Mouse (Mus musculus): ENCODE data around the gene Lpgat1.
A peak's percentile ranks its signal among the peaks of the same experiment; 100 is the strongest.

The Lpgat1 gene

DNA sequence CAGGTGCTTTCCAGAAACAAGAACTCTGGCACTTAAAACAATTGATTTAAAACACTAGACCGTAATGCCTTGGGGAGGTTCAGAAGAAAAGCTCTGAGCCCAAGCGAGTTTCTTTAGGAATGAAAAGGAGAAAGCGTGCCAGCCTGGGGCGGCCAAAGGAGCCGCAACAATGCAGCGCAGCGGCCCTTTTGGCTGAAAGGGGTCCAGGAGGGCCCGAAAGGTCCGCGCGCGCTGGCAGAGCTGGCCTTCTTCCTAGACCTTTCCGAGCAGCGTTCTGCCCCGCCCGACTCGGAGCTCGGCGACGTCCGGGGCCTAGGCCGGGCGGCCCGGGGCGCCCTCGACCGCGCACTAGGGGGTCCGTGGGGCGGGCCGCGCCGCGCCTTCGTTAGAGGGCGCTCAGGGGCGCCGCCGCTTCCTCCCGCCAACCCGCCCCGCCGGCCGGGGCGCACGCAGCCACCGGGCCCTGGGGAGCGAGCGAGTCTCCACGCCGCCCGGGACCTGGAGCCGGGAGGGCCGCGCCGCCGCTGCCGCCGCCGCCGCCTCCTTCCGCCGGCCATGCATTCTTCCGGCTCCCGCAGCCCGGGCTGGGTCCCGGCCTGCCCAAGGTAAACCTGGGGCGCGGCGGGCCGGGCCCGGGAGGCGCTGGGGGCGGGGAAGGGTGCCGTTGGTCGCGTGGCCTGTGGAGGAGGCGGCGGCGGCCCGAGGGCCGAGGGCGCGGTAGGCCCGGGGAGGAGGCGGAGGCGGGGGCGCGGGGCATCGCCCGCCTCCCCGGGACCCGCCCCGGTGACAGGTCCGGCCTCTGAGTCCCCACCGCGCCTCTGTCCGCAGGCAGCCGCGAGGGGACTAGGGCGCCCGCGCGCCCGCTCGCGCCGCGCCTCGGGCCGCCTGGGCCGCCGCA lies at the start of gene Lpgat1:
Gene Lpgat1, plus strand, starts transcription at position 234 of the 898 bp plus-strand sequence.
- peak; percentile 56 for DNase-seq (ENCODE audit: low spot score)

DNA sequence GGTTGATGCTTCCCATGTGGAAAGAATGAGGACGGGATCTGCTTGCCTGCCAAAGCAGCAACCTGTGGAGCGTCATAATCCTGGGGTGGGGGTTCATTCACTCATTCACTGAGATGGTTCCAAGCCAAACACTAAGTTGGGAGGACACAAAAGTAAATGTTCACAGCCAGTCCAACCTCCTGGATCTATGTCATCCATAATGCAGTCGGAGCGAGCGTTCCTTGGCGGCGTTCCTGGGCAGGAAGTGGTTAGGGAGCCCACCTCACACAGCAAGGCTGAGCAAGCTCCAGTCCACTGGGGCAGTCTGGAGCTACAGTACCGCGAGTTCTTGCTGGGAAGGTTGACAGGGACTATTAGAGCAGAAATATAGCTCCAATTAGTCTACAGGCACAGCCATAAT lies 49.6 kb upstream of the Lpgat1 start:
- no peak for DNase-seq (ENCODE audit: low spot score)

DNA sequence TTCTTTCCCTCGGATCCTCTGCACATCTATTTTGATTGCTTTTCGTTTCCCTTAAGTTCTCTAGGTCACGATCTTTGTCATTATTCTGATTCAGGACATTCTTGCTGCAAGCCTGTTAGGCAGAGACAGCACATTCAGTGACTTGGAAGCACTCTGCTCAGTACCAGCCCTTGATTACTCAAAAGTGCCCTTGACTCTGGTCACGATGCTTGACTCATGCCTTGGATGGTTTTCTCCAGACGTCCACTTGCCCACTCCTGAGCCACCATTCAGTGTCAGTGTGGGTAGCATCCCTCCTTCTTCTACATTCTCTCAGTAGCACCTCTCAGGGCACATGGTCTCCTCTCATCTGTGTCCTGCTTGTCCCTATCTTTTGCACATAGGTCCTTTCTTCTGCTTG lies 43.6 kb upstream of the Lpgat1 start:
- DNase-seq (ENCODE audit: low spot score), result no peak

DNA sequence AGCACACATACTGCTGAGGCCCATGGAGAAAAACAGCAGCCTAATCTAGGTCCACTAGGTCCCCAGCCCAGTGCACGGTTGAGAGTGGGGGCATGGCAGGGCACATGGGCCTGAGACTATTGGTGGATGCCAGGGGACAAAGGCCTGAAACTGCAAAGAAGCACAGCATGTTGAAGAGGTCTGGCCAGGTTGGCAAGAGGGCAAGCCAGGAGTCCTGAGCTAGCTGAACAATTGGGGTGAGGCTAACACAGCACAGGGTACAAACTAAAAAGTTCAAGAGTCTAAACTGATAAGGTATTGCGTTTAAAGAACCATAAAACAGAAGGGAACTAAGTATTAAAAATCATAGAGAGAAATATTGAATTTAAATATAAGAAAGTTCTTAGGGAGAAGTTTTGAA lies 36.0 kb upstream of the Lpgat1 start:
- no peak for DNase-seq (ENCODE audit: low spot score)

DNA sequence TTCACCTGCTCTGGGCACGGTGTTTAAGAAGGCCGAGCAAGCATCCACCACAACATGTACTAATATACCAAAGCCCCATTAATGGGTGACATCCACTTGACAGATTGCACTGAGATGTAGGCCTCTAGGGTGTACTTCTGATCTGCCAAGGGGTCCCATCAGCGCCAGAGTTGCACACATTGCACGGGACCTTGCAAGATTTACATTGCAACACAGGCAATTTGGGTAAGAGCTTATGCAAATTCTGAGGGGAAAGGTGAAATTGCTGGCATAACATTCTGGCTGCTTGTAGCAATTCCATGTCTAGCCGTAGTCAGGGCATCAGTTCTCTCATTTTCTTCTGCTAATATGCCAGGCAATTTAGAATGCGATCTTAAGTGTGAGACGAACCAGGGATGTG lies 30.1 kb upstream of the Lpgat1 start:
- no peak for DNase-seq (ENCODE audit: low spot score)

DNA sequence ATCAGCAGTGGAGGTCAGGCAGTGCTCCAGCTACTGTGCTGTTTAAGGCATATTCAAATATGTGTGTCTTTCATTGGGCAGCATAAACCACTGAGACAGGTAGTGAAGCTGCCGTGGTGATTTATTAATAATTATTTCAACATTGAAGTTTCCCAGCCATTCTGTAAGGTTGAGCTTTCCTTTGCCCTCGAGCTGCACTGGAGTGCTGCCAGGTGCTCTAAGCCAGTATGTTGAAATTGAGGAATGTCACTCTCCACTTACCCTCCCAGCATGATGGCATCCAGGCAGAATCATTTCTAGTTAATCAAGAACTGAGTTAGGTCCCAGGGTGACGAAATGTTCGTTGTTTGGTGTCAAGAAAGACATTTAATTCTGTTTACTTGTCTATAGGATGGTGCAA lies 24.4 kb upstream of the Lpgat1 start:
- no peak for DNase-seq (ENCODE audit: low spot score)

DNA sequence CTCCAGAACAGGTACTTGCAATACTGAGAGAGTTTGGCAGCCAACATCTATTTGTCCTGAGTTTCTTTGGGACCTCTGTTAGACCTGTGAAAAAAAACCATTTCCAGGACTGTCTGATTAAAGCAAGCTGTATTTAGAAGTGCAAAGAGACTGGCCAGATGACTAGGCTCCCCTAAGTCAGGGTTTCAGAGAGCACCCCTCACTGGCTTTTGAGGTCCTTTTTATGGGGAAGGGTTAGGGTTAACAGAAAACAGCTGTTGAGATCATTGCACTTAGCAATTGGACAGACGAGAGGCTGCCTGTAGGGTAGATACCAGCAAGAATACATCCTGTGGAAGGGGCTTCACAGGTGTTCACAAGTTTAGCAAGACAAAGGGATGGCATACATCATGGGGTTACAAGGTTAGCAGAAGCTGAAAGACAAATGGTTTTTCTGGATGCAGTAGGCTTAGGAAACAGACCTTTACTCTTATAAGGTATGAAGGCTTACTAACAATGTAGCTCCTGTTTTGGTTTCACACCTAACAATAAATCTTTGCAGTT lies 19.3 kb upstream of the Lpgat1 start:
- no peak for DNase-seq (ENCODE audit: low spot score)

DNA sequence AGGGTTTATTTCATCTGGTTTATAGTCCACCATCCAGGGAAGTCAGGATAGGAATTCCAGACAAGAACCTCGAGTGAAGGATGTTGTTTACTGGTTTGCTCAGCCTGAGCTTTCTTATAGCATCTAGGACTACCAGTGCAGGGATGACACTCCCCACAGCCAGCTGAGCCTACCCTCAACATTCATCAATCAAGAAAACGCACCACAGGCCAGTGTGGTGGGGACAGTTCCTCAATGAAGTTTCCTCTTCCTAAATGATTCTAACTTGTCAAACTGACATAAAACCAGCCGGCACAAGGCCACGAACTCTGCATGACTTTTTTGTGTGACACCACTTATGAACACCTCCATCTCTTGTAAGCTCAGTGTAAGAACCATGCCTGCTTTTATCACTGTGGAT lies 13.1 kb upstream of the Lpgat1 start:
- DNase-seq (ENCODE audit: low spot score), result no peak

DNA sequence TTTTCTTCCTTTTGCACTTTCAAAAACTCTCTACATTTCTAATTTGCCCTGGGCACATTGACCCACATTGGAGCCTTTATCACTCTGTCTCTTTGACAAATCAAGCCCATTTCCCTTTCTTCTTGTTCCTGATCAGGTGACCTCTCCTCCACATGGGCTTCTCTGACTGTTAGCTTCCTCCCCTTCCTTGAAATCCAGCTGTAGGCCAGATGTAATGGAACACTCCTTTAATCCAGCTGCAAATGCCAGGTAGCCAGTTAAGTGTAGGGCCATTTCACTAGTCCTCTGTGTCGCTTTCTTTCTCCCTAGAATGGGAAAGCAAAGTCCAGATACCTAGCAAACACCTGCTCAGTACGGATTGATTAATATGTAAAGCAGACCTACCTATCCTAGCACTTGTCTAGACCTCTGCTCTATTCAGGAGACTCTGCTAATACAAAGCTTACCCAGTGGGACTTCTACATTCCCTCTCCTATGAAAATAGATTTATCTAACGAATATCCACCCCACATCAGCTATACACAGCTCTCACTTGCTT lies 11.0 kb upstream of the Lpgat1 start:
- DNase-seq (ENCODE audit: low spot score), result no peak

DNA sequence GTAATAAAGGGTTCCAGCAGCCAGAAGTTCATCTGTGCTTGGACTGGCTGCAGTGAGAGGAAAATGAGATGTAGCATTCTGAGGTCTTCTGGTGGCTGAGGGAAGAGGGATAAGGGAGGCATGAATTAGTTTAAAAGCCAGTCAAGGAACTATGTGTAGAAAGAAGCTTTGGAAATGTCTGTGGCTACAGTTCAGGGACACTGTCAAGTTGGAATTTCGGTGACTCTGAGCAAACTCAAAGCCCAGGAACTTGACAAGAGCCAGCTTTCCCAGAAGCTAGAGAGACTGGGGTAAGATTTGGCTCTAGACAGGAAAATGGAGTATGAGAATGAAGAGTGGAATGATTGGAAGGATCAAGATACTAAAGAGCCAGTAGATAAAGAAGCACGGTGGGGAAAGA lies 7.8 kb upstream of the Lpgat1 start:
- no peak for DNase-seq (ENCODE audit: low spot score)

DNA sequence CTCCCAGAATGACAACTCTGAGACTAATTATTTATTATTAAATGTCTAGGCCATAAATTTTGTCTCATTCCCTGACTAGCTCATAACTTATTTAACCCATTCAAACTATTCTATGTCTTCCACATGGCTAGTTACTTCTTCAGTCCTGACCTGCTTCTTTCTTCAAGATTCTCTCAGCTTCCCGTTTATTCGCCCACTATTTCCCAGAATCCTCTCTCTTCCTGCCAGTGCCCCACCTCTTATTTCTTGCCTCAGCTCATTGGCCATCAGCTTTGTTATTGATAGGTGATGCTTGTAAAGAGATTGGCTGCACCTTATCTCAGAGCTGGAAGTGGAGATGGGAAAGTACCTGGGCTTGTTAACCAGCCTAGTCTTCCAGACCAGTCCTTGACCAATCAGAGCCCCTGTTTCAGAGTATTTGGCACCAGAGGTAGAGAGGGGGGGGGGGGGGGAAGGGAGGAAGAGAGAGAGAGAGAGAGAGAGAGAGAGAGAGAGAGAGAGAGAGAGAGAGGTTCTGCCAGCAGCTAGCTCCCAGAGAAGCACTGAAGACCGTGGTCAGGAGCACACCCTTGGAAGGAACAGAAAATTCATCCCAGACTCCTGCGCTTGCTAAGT lies 5.3 kb upstream of the Lpgat1 start:
- DNase-seq (ENCODE audit: low spot score), result no peak

DNA sequence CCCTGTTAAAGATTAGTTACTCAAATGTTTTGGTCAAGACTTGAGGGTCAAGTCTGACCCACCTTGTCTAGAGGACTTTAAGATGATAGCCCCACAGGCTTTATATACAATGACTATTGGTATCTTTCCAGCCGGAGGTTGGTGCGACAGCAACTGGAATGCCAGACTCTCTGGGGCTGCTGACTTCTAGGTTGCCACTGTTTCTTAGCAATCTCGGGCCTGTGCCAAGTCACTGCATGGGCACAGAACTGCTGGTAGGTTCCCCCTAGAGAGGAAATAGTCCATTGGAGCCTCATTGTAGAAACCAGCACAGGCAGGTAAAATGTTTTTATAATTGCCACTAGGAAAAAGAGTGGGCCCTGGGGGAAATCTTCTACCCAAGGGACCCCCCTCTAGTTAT lies 3.8 kb upstream of the Lpgat1 start:
- DNase-seq (ENCODE audit: low spot score), result no peak

DNA sequence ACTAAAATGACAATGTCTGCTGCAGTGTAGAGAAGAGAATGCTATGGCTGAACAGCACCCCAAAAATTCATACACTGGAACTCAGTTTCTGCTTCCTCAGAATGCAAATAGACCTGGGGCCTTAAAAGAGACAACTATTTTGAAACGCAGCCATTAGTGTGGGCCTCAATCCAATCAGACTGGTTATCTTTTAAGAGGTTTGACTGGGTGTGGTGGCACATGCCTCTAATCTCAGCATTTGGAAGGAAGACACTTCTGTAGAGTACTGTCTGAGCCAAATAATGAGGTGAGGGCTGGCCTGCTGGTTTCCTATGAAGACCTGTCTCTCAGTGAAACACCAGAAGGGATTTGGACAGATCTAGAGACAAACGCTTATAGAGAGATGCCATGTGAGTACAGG lies 2.5 kb upstream of the Lpgat1 start:
- no peak for DNase-seq (ENCODE audit: low spot score)

DNA sequence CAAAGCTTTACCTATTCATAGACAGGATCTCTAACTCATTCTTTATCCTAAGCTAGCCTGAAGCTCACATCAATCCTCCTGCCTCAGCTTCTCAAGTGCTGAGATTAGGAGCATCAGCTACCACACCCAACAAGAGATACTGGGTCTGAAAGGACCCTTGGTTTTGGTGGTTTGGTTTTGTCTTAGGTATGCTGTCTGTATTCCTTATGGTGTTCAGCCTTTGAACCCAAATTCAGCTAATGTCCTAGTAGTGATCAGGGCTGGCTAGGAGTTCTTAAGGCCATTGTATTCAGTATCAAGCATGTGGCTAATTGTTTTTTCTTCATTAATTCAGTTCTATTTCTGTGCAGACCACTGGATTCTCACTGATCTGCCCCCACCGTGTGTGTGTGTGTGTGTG lies 493 bp upstream of the Lpgat1 start:
- DNase-seq (ENCODE audit: low spot score), result no peak

DNA sequence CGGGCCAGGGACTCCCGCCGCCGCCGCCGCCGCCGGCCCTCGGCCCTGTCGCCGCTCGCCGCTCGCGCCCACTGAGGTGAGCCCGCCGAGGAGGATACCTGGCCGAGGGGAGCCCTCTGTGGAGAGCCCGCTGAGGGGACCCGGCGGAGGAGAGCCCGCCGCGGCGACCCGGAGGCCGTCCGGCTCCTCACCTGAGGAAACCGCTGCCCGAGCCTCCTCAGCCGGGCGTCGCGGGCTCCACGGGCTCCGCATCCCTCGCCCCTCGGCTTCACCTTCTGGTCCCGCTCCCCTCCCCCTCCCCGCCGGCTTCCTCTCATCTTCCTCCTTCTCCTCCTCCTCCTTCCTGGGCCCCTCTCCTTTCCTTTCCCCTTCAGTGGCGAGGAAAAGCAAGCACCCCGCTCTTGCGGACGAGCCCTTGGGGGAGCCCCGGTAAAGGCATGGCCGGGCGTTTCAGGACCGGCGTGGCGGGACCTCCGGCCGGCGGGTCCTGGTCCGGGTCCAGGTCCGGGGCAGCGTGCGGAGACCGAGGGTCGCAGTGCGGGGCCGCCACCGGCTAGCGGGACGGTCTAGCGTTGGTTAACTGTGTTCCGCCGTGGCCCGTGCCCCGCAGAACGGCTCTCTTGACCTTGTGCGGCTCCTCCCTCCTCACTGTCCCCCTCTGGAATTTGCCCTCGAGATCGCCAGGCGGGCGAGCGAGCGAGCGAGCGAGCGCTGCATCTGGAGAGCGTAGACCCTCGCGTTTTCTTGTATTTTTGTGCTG lies 1.1 kb downstream of the Lpgat1 start:
- peak; percentile 13 for DNase-seq (ENCODE audit: low spot score)

DNA sequence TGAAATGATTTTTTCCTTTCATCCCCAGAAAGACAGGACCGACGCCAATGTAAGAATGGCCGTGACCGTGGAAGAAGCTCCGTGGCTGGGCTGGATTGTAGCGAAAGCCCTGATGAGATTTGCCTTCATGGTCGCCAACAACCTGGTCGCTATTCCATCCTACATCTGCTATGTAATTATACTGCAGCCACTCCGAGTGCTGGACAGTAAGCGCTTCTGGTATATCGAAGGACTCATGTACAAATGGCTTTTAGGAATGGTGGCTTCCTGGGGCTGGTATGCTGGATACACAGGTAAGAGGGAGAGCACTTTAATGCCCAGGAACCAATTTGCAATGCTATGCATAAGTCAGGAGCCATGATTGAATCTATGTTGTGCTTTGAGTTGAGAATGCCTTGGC lies 1.7 kb downstream of the Lpgat1 start:
- no peak for DNase-seq (ENCODE audit: low spot score)

DNA sequence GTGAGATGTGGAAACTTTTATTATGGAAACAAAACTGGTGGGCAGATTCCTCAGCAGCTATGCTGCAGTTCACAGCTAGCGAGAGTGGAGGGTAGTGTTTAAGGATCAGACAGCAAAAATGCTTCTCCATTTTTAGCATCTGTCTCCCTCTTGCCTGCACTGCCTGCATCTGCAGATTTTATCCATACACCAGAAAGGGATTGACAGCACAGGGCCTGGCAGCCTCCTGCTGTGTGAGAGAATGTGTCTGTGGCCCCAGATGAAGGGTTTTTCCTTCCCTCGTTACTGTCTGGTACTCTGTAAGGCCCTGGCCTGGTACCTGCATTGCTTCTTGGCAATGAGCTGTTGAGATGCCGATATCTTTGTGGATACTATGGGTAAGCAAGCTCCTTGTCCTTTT lies 2.8 kb downstream of the Lpgat1 start:
- no peak for DNase-seq (ENCODE audit: low spot score)

DNA sequence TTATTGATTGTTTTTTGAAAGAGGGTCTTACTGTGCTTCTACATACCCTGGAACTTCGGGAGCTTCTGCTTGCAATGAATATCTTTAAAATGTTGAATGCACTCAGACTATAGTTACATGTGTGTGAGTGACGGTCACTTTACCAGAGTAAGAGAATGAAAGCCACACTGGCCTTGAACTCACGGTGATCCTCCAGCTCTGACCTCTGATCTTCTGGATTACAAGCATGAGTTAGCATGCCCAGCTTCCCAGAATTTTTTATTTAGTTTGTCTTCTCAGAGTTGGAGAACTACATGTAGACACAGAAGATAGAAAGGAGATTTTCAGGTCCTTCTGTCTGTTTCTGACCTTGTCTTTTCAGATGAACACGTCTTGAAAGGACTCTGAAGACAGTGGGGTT lies 5.1 kb downstream of the Lpgat1 start:
- DNase-seq (ENCODE audit: low spot score), result no peak

DNA sequence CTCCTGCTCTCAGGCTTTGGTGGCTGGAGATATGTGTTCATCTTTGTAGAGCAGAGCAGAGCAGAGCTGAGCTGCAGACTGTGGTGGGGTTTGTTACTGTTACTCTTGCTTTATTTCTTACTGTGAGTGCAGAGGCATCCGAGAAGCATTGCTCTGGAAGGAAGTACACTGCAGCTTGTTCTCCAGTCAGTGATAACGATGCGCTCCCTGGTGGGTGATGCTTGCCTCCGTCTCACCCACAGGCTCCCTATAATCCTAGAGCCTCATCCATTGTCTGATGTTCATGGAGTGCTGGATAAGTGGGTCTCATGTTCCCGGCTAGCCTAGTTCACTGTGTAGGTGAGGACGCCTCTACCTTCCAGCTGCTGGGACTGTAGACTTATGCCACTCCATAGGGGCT lies 6.0 kb downstream of the Lpgat1 start:
- DNase-seq (ENCODE audit: low spot score), result no peak

DNA sequence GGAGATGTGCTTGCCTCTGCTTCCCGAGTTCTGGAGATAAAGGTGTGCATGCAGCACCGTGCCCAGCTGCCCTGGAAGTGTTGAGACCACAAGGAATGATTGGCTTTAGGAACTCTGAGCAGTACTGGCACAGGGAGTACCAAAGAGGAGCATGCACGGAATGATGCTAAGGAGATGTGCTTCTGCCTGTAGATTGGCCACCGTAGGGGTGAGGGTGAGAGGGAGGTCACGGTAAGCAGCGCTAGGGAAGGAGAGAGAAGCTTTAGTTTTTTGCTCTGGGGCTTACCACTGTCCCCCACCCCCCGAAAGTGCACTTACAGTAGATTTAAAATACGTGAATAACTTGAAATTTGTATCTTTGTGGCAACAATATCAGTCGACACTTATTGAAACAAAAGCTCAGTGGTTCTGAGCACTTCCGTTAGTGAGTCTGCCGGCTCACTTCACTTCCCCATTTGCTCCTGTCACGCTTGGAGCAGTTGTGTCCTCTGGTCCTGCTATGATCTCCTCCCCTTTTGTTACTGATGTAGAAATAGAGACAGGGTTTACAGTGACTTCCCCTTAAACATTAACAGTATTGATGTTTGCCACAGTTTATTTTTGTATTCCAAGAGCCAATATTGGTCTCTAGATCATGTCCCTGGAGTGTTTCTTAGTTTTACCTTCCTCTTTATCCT lies 6.9 kb downstream of the Lpgat1 start:
- peak; percentile 6 for DNase-seq (ENCODE audit: low spot score)

DNA sequence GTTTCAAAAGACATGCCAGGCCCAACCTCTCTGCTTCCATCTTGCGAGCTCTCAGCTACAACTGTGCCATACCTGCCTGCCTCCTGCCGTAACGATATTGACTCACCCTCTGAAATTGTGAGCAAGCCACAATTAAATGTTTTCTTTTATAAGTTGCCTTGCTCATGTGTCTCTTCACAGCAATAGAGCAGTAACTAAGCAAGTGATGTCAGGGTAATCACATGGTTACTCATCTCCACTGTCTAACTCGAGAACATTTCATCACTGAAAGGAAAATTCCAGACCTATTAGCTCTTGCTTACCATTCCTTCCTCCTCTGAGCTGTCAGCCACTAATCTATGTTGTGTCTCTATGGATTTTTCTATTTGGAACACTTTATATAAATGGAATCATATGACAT lies 15.0 kb downstream of the Lpgat1 start:
- DNase-seq (ENCODE audit: low spot score), result no peak

DNA sequence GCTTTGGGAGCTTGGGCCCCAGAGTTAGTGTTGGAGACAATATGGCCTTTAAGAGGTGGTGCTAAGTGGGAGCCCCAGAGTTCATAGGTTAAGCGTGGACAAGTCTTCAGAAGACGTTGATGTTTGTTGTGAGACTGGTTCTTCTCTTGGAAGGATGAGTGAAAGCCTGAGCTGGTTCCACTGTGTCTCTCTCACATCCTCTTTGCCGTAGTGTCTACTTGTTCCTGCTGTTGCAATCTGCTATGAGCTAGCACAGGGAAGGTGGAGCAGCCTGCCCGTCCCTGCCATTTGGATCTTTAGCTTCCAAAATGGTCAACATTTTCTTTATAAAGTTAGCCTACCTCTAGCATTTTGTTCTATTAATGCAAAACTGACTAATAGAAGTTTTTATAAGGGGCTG lies 16.2 kb downstream of the Lpgat1 start:
- no peak for DNase-seq (ENCODE audit: low spot score)

Data from T-cell, adult 2 months (primary cell).